Mouse (Mus musculus): ENCODE results near the gene Hps3.
"Not testable (repeated sequence)": the region's sequence is repeated elsewhere in the genome, so short reads cannot be mapped to it uniquely, and the experiment has no call there.

The Hps3 gene

GRCm38 (mm10) chr3:20034719-20035404 lies at the start of gene Hps3:
Hps3 (minus strand) TSS chr3:20035315.
- Histone ChIP-seq H3K27me3 (ENCODE audit: insufficient read depth, low read length) (no peaks in the 10 kb centered on the region; the same call in 1 of the 2 replicates), H3K36me3 (ENCODE audit: insufficient read depth, low read length) (peaks cover 4% of the 10 kb centered on the region; the same call in 1 of the 2 replicates), H3K9me3 (ENCODE audit: low read length) (peaks cover 17% of the 10 kb centered on the region), H3K4me3 (replicated peaks; ENCODE audit: low read length) (peak within 1 kb of the TSS; percentile 87), H3K4me1 (replicated peaks; ENCODE audit: low read depth, low read length) (peaks cover 30% of the 10 kb centered on the region)
- TF ChIP-seq NANOG (IDR thresholded peaks at IDR 0.05; ENCODE audit: borderline replicate concordance, low read length), result no peak
- TF ChIP-seq POU5F1 (IDR thresholded peaks at IDR 0.05; ENCODE audit: borderline replicate concordance, low read length), result no peak
- no peak for TF ChIP-seq CTCF (conservative IDR thresholded peaks at IDR 0.05; ENCODE audit: low read length)

DNA sequence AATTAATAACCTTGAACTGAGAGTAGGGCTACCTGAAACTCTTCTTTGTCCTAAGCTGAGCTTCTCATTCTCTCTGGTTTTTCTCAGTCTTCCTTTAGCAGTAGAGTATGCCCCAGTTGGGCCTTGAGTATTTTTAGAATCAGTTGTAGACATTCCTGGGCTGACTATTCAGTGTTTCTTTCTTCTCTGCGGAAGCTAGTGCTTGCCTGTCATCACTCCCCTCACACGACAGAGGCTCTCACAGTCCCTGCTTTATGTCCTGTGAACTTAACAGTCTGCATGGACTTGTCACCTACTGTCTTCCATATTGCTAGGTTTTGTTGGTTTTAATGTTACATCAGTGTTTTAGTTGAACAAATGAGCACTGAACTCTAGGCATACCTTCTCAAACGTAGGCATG lies 47.0 kb upstream of the Hps3 start:
- no peak overlapping the region for H3K4me3 ChIP-seq (replicated peaks; ENCODE audit: low read length)
- peaks cover 85% of the 10 kb centered on the region for H3K36me3 ChIP-seq (ENCODE audit: insufficient read depth, low read length)
- H3K27me3 ChIP-seq (ENCODE audit: insufficient read depth, low read length), result no peaks in the 10 kb centered on the region
- no peaks in the 10 kb centered on the region for H3K4me1 ChIP-seq (replicated peaks; ENCODE audit: low read depth, low read length)
- H3K9me3 ChIP-seq (ENCODE audit: low read length), result no peaks in the 10 kb centered on the region
- no peak for TF ChIP-seq NANOG (IDR thresholded peaks at IDR 0.05; ENCODE audit: borderline replicate concordance, low read length)
- TF ChIP-seq POU5F1 (IDR thresholded peaks at IDR 0.05; ENCODE audit: borderline replicate concordance, low read length), result no peak
- TF ChIP-seq CTCF (conservative IDR thresholded peaks at IDR 0.05; ENCODE audit: low read length), result no peak

DNA sequence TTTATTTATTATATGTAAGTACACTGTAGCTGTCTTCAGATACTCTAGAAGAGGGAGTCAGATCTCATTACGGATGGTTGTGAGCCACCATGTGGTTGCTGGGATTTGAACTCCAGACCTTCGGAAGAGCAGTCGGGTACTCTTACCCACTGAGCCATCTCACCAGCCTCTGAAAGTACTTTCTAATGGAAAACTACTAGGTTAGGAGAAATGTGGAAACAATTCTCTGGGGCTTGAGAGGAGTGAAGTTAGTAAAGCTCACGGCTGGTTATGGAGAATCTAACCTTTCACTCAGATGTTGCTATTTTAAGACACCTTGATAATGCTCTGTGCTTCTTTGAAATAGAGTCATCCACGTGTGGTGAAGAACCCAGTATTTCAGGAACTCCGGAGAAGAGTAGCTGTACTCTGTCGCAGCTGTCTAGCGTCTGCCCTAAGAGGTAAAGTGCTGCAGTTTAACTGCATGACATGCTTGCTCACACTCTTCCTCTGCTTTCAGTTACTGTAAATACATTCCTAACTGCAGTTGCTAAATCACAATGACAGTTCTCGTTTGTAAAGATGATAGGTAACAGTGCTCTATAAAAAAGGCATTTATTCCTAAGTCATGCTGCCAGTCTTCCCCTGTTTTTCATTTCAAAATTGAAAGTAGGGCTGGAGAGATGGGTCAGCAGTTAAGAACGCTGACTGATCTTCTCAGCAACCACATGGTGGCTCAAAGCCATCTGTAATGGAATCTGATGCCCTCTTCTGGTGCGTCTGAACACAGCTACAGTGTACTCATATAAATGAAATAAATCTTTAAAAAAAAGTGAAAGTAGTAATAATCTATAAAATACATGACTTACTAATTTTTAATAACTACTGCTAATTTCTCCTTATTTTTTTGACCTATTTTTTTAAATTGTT lies 41.3 kb upstream of the Hps3 start:
- Histone ChIP-seq H3K4me1 (replicated peaks; ENCODE audit: low read depth, low read length) (no peaks in the 10 kb centered on the region), H3K4me3 (replicated peaks; ENCODE audit: low read length) (no peak overlapping the region), H3K36me3 (ENCODE audit: insufficient read depth, low read length) (peaks cover 73% of the 10 kb centered on the region), H3K9me3 (ENCODE audit: low read length) (no peaks in the 10 kb centered on the region), H3K27me3 (ENCODE audit: insufficient read depth, low read length) (no peaks in the 10 kb centered on the region)
- TF ChIP-seq POU5F1 (IDR thresholded peaks at IDR 0.05; ENCODE audit: borderline replicate concordance, low read length) (no peak), CTCF (conservative IDR thresholded peaks at IDR 0.05; ENCODE audit: low read length) (no peak), NANOG (IDR thresholded peaks at IDR 0.05; ENCODE audit: borderline replicate concordance, low read length) (no peak)

DNA sequence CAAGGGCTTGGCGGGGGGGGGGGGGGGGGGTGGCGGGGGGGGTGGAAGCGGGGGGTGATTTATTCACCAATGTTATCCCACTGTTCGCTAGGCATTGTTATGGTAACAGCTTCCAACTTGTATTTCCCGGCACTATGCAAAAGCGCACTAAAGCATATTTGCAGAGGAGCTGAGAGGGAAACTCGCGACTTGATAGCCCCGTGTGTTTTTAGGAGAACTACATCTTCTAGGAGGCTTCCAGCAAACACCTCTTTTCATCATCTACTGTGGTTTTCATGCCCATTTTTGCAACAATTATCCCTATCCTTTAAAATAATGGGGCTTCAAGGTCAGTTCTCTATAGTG lies 23.1 kb upstream of the Hps3 start:
- Histone ChIP-seq H3K4me3 (replicated peaks; ENCODE audit: low read length) (peak overlapping the region; percentile 86), H3K4me1 (replicated peaks; ENCODE audit: low read depth, low read length) (peaks cover 19% of the 10 kb centered on the region), H3K27me3 (ENCODE audit: insufficient read depth, low read length) (no peaks in the 10 kb centered on the region), H3K36me3 (ENCODE audit: insufficient read depth, low read length) (peaks cover 14% of the 10 kb centered on the region), H3K9me3 (ENCODE audit: low read length) (no peaks in the 10 kb centered on the region)
- TF ChIP-seq CTCF (conservative IDR thresholded peaks at IDR 0.05; ENCODE audit: low read length) (no peak), POU5F1 (IDR thresholded peaks at IDR 0.05; ENCODE audit: borderline replicate concordance, low read length) (no peak), NANOG (IDR thresholded peaks at IDR 0.05; ENCODE audit: borderline replicate concordance, low read length) (no peak)

GRCm38 (mm10) chr3:20057306-20058196 lies 22.4 kb upstream of the Hps3 start, which contains the start of gene Hltf:
Hltf (plus strand) TSS chr3:20057811.
- Histone ChIP-seq H3K4me3 (replicated peaks; ENCODE audit: low read length) (peak within 1 kb of the TSS; percentile 86), H3K36me3 (ENCODE audit: insufficient read depth, low read length) (peaks cover 8% of the 10 kb centered on the region), H3K27me3 (ENCODE audit: insufficient read depth, low read length) (no peaks in the 10 kb centered on the region), H3K9me3 (ENCODE audit: low read length) (no peaks in the 10 kb centered on the region), H3K4me1 (replicated peaks; ENCODE audit: low read depth, low read length) (peaks cover 19% of the 10 kb centered on the region)
- TF ChIP-seq POU5F1 (IDR thresholded peaks at IDR 0.05; ENCODE audit: borderline replicate concordance, low read length), result no peak

DNA sequence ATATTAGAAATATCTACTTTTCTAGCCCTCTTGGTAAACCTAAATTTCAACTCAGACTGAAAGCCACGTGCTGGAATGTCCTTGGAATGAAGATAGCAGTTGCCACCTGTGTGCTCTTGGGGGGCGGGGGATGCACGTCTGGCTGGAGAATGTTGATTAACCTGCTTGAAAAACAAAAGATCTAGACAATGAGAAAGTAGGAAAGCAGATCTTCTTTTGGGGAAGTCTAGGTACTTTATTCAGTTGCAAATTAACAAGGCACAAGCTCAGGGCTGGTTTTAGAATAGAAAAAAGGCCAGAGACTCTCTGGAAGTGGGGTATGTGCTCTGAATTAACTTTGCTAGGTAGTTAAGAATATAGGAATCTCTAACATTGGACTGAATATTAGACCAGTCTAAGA lies 9.6 kb upstream of the Hps3 start:
- H3K4me3 ChIP-seq (replicated peaks; ENCODE audit: low read length); H3K36me3 ChIP-seq (ENCODE audit: insufficient read depth, low read length); H3K4me1 ChIP-seq (replicated peaks; ENCODE audit: low read depth, low read length); H3K27me3 ChIP-seq (ENCODE audit: insufficient read depth, low read length): not testable (repeated sequence)
- peaks cover 79% of the 10 kb centered on the region for H3K9me3 ChIP-seq (ENCODE audit: low read length)

- not testable (repeated sequence) for H3K27me3 ChIP-seq (ENCODE audit: insufficient read depth, low read length); H3K4me3 ChIP-seq (replicated peaks; ENCODE audit: low read length); H3K4me1 ChIP-seq (replicated peaks; ENCODE audit: low read depth, low read length); H3K36me3 ChIP-seq (ENCODE audit: insufficient read depth, low read length)
- peaks cover 71% of the 10 kb centered on the region for H3K9me3 ChIP-seq (ENCODE audit: low read length)
These were observed 6.3 kb upstream of the Hps3 start for GRCm38 (mm10) chr3:20041461-20041860.

GRCm38 (mm10) chr3:20036069-20036468 lies 954 bp upstream of the Hps3 start:
- Histone ChIP-seq H3K36me3 (ENCODE audit: insufficient read depth, low read length) (no peaks in the 10 kb centered on the region), H3K4me1 (replicated peaks; ENCODE audit: low read depth, low read length) (peaks cover 22% of the 10 kb centered on the region), H3K4me3 (replicated peaks; ENCODE audit: low read length) (no peak overlapping the region), H3K27me3 (ENCODE audit: insufficient read depth, low read length) (no peaks in the 10 kb centered on the region; the same call in 1 of the 2 replicates), H3K9me3 (ENCODE audit: low read length) (peaks cover 27% of the 10 kb centered on the region)
- TF ChIP-seq CTCF (conservative IDR thresholded peaks at IDR 0.05; ENCODE audit: low read length), result no peak
- no peak for TF ChIP-seq NANOG (IDR thresholded peaks at IDR 0.05; ENCODE audit: borderline replicate concordance, low read length)

All from E14TG2a.4 (cell line).